Mouse (Mus musculus) inflammation-experienced regulatory T-cells, adult 6 months (primary cell): Measurements from ENCODE around the gene Stat2. TPM values are rescaled to one million over a fixed set of nuclear protein-coding genes. Genes with fewer than 3 reads are reported as not detected.
"Not testable (repeated sequence)": the region's sequence is repeated elsewhere in the genome, so short reads cannot be mapped to it uniquely, and the experiment has no call there.

Experiments used
- ATAC-seq: one replicate; pipeline ENCODE4 v1.8.0; 2017
- polyA plus RNA-seq, 3 experiments: library from polyadenylated mRNA; unstranded; fragments of 100-300 nt; shearing (Covaris generic); gene quantifications; one replicate each; pipeline ENCODE4 v1.2.1; 2017

Gene Stat2
- polyA plus RNA-seq, 3 experiments from 2014 or later, result 46.5 to 69.6 (median 52.5) TPM

GRCm38 (mm10) chr10:128259946-128260345 lies 10.4 kb upstream of the Stat2 start:
- ATAC-seq, result no peak

GRCm38 (mm10) chr10:128260376-128260775 lies 10.0 kb upstream of the Stat2 start:
- ATAC-seq, result not testable (repeated sequence)

DNA sequence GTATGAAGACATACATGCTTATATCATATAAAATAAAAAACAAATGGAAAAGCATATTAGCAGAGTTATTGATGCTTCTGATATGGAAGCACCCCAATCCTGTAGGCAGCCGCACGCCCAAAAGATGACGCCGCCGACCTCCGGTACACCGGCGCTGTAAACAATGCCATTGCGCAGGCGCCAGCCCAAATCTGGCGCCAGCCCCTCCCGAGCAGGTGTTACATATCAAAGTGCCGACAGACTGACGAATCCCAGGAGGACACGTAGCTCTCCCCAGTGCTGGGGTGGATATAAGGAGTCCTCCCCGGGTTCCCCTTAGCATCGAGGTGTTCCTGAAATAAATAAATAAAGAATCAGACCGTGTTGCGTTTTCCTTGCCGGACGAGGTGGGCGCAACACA lies 8.1 kb upstream of the Stat2 start:
- no peak for ATAC-seq

- ATAC-seq, result no peak
These were observed 6.7 kb upstream of the Stat2 start for GRCm38 (mm10) chr10:128263393-128264310.

GRCm38 (mm10) chr10:128268371-128268770 lies 2.0 kb upstream of the Stat2 start, which contains the start of gene Apof:
Apof (plus strand) TSS chr10:128268671.
- ATAC-seq, result no peak

- no peak for ATAC-seq
These were observed 1.0 kb upstream of the Stat2 start for GRCm38 (mm10) chr10:128269206-128269910.

GRCm38 (mm10) chr10:128270866-128271265 lies 507 bp downstream of the Stat2 start:
- ATAC-seq, result no peak

DNA sequence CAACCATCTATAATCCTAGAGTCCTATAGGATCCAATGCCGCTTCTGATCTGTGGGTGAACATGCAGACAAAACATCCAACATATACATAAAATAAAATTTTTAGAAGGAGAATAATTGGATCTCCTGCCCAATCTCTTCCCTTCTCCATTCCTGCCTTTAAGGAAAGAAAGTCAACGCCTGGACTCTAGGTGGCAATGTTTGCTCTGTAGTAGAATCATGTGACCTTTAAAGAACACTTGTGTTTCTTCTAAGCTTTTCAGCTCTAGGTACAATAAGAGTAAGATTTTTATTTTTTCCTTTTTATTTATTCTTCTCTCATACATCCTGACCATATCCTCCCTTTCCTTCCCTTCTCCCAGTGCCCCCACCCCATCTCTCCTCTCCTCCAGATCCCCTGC lies 1.5 kb downstream of the Stat2 start:
- no peak for ATAC-seq

GRCm38 (mm10) chr10:128272819-128273439 lies 2.6 kb downstream of the Stat2 start:
- not testable (repeated sequence) for ATAC-seq

GRCm38 (mm10) chr10:128275374-128275773 lies 5.0 kb downstream of the Stat2 start:
- not testable (repeated sequence) for ATAC-seq

DNA sequence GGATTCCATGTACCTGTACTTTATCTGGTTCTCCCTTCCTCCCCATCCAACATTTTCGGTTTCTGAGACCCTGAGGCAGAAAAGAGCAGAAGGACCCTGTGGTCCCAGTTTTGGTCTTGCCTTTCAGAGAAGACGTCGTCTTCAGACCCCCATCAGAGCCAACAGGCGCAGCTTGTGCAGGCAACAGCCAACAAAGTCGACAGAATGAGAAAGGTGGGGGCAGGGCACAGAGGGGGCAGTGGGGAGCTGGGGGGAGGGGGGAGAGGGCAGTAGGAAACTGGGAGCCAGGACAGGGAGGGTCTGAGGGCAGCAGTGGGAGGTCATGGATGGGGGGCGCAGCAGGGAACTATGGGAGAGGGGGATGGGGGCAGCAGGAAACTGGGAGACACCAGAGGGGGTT lies 7.8 kb downstream of the Stat2 start:
- ATAC-seq, result no peak

- ATAC-seq, result no peak
These were observed 10.6 kb downstream of the Stat2 start for GRCm38 (mm10) chr10:128280943-128281342.

- no peak for ATAC-seq
These were observed 11.3 kb downstream of the Stat2 start for GRCm38 (mm10) chr10:128281682-128282081.

DNA sequence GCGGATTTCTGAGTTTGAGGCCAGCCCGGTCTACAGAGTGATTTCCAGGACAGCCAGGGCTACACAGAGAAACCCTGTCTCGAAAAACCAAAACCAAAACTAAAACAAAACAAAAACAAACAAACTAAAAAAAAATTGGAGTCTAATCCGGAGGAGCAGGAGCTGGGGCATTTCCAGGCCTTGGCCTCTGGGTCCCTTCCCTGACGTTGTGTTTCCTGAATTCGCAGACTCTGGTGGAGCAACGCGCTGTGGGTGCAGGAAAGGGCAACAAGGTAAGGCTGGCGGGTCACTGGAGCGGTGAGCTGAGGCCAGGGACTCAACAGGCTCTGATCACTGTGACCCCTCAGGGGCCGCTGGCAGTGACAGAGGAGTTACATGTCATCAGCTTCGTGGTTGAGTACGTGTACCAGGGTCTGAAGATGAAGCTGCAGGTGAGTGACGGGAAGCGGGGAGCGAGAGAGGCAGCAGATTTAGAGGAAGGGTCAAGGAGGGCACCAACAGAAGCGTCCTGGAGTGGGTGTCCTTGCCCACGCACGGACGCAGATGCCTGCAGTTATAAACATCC lies 12.6 kb downstream of the Stat2 start:
- ATAC-seq, result no peak

GRCm38 (mm10) chr10:128283604-128284579 lies 13.5 kb downstream of the Stat2 start:
- ATAC-seq, result no peak

GRCm38 (mm10) chr10:128290594-128290993 lies 20.2 kb downstream of the Stat2 start:
- ATAC-seq, result not testable (repeated sequence)

GRCm38 (mm10) chr10:128296370-128297090 lies 26.2 kb downstream of the Stat2 start:
- no peak for ATAC-seq

- no peak for ATAC-seq
These were observed 26.9 kb downstream of the Stat2 start for GRCm38 (mm10) chr10:128297221-128297620.

- ATAC-seq, result no peak
These were observed 27.3 kb downstream of the Stat2 start for GRCm38 (mm10) chr10:128297622-128298021.

DNA sequence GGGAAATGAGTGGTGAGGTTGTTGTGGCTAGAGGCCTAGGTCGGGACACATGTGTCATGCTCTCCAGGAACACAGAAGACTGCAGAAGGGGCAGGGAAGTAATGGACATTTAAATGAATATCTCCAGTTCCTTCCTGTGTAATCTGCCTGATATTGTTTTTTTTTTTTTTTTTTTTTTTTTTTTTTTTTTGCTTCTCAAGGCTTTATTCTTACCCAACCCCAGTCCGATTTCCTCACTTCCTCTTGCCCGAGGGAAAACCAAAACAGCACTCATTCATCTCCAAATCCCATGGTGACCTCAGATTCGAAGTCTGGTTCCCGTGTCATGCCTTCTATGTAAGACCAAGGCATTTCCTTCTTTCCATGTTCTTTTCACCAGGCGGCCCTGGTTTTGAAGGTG lies 27.9 kb downstream of the Stat2 start:
- no peak for ATAC-seq

GRCm38 (mm10) chr10:128298702-128299171 lies 28.4 kb downstream of the Stat2 start, which contains the start of gene Il23a:
Il23a (minus strand) TSS chr10:128298752.
- ATAC-seq, result no peak
